9 mouse cellular contexts compared by ENCODE assay signal in the genomic region with DNA sequence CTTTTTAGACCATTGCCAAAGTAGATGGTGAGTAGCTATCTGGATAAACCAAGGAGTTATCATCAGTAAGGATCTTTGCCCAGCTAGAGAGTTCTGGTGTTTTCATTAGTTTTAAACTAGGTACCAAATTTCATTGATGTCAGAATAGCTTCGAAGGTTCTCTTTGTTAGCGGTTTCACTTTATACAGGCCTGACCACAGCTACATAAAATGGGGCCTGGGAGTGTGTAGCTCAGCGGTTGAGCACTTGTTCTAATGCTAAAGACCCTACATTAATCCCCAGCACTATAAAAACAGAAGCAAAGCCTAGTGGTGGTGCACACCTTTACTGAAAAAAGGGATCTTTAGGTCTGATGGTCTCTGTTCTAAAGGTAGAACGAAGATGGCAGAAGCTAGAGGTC. TPM values are rescaled to one million over a fixed set of nuclear protein-coding genes. Genes with fewer than 3 reads are reported as not detected.
DNase-seq lines count a peak whose midpoint lies in the region; ATAC-seq lines count a peak whose summit lies in the region.
"Had no signal": no experiment of that assay in that cellular context is flagged by ENCODE, and none has a peak within 500 bp of the region (broad histone marks: within the 10 kb centered on the region; RNA-seq: fewer than 3 reads in every experiment).

No protein-coding gene starts in this region.

- WGBS in heart, embryonic 15.5 days, result 73% methylated on average over 4 of the region's 4 CpGs
- 70% methylated on average over 4 of the region's 4 CpGs for WGBS in embryonic facial prominence, embryonic 15.5 days
- WGBS in intestine, embryonic 14.5 days, result 74% methylated on average over 4 of the region's 4 CpGs
- 65% methylated on average over 4 of the region's 4 CpGs for WGBS in midbrain, embryonic 14.5 days

- no peak overlapping the region for H3K9ac ChIP-seq in heart, embryonic 15.5 days
- H3K9ac ChIP-seq in embryonic facial prominence, embryonic 15.5 days, result no peak overlapping the region
- H3K9ac ChIP-seq in intestine, embryonic 14.5 days (ENCODE audit: low read length), result no peak overlapping the region
- H3K9ac ChIP-seq in midbrain, embryonic 14.5 days (replicated peaks; ENCODE audit: low read length), result 0 out of 2 replicates have a peak overlapping the region, but pooled peaks have one; percentile 91

- no peak for DNase-seq in heart, postnatal 36 days
- no peak for DNase-seq in intestine, embryonic 14.5 days (ENCODE audit: low spot score)
- no peak for DNase-seq in midbrain, embryonic 14.5 days
- DNase-seq in embryo, embryonic 11 days, result no peak
- no peak for DNase-seq in cerebellum, postnatal 25 days

- no peaks in the 10 kb centered on the region for H3K27me3 ChIP-seq in heart, embryonic 15.5 days
- H3K27me3 ChIP-seq in embryonic facial prominence, embryonic 15.5 days, result no peaks in the 10 kb centered on the region
- no peaks in the 10 kb centered on the region for H3K27me3 ChIP-seq in intestine, embryonic 14.5 days (replicated peaks; ENCODE audit: control insufficient read depth, insufficient read depth, low read length)
- H3K27me3 ChIP-seq in midbrain, embryonic 14.5 days (ENCODE audit: control insufficient read depth, insufficient read depth, low read length), result no peaks in the 10 kb centered on the region

- H3K4me3 ChIP-seq in heart, embryonic 15.5 days, result peak overlapping the region; percentile 99
- H3K4me3 ChIP-seq in embryonic facial prominence, embryonic 15.5 days (replicated peaks), result peak overlapping the region; percentile 96
- H3K4me3 ChIP-seq in intestine, embryonic 14.5 days (ENCODE audit: low read depth, low read length), result peak overlapping the region; percentile 97; the same call in 1 of the 2 replicates
- peak overlapping the region; percentile 93 for H3K4me3 ChIP-seq in midbrain, embryonic 14.5 days (replicated peaks; ENCODE audit: low read depth, low read length)

- no peak for ATAC-seq in heart, embryonic 15.5 days (replicated peaks; ENCODE audit: insufficient number of reproducible peaks, insufficient read depth, low FRiP score, low read depth)
- no peak for ATAC-seq in embryonic facial prominence, embryonic 15.5 days (ENCODE audit: insufficient number of reproducible peaks, low FRiP score, low TSS enrichment, low read depth)
- ATAC-seq in intestine, embryonic 14.5 days (replicated peaks; ENCODE audit: low FRiP score, low TSS enrichment, low read depth), result no peak
- ATAC-seq in midbrain, embryonic 14.5 days (ENCODE audit: low FRiP score, low TSS enrichment), result no peak
- ATAC-seq in frontal cortex, adult (ENCODE audit: low TSS enrichment), result no peak

- no peaks in the 10 kb centered on the region for H3K9me3 ChIP-seq in heart, embryonic 15.5 days (replicated peaks)
- no peaks in the 10 kb centered on the region for H3K9me3 ChIP-seq in embryonic facial prominence, embryonic 15.5 days (replicated peaks)
- no peaks in the 10 kb centered on the region for H3K9me3 ChIP-seq in intestine, embryonic 14.5 days (ENCODE audit: control insufficient read depth, low read length)
- no peaks in the 10 kb centered on the region for H3K9me3 ChIP-seq in midbrain, embryonic 14.5 days (ENCODE audit: control insufficient read depth, low read length)

- H3K4me1 ChIP-seq in heart, embryonic 15.5 days (replicated peaks), result peaks cover 11% of the 10 kb centered on the region
- peaks cover 9% of the 10 kb centered on the region for H3K4me1 ChIP-seq in embryonic facial prominence, embryonic 15.5 days
- H3K4me1 ChIP-seq in intestine, embryonic 14.5 days (replicated peaks; ENCODE audit: control insufficient read depth, insufficient read depth, low read length), result peaks cover 8% of the 10 kb centered on the region
- peaks cover 5% of the 10 kb centered on the region for H3K4me1 ChIP-seq in midbrain, embryonic 14.5 days (ENCODE audit: control insufficient read depth, insufficient read depth, low read length)

- peaks cover 7% of the 10 kb centered on the region for H3K36me3 ChIP-seq in heart, embryonic 15.5 days
- H3K36me3 ChIP-seq in embryonic facial prominence, embryonic 15.5 days, result peaks cover 13% of the 10 kb centered on the region
- H3K36me3 ChIP-seq in intestine, embryonic 14.5 days (ENCODE audit: control insufficient read depth, insufficient read depth, low read length), result peaks cover 15% of the 10 kb centered on the region
- peaks cover 14% of the 10 kb centered on the region for H3K36me3 ChIP-seq in midbrain, embryonic 14.5 days (ENCODE audit: control insufficient read depth, insufficient read depth, low read length)

- peak overlapping the region; percentile 78; the same call in 1 of the 2 replicates for H3K4me2 ChIP-seq in heart, embryonic 15.5 days
- H3K4me2 ChIP-seq in embryonic facial prominence, embryonic 15.5 days (replicated peaks), result peak overlapping the region; percentile 62; the same call in 1 of the 2 replicates
- peak overlapping the region; percentile 88 for H3K4me2 ChIP-seq in intestine, embryonic 14.5 days (ENCODE audit: low read length)
- peak overlapping the region; percentile 76 for H3K4me2 ChIP-seq in midbrain, embryonic 14.5 days (ENCODE audit: low read length)

- intact Hi-C loops in heart, postnatal 36 days (cut with DNase I), result no loop called here

- no peak overlapping the region for H3K27ac ChIP-seq in heart, embryonic 15.5 days
- H3K27ac ChIP-seq in embryonic facial prominence, embryonic 15.5 days (replicated peaks), result peak overlapping the region; percentile 92; the same call in 1 of the 2 replicates
- H3K27ac ChIP-seq in intestine, embryonic 14.5 days (ENCODE audit: low read depth), result no peak overlapping the region
- no peak overlapping the region; the same call in 1 of the 2 replicates for H3K27ac ChIP-seq in midbrain, embryonic 14.5 days (replicated peaks; ENCODE audit: low read depth, low read length)

RNA-seq across cellular contexts. Expression of a gene that starts 6.3 kb away (rescaled TPM):
- 143 and 156 TPM in 2 replicates for polyA plus RNA-seq in heart, embryonic 15.5 days (2015; fragmentation: Nextera tagmentation; extraction: Ambion mirVana)
- 100 to 1,000 TPM; 127 to 131 TPM for total RNA-seq in heart, postnatal 36 days (2021)
- polyA plus RNA-seq in embryonic facial prominence, embryonic 15.5 days (2015; fragmentation: Nextera tagmentation; extraction: Ambion mirVana), result 174 and 185 TPM in 2 replicates
- 206 and 207 TPM in 2 replicates for polyA plus RNA-seq in intestine, embryonic 14.5 days (2014; fragmentation: Nextera tagmentation; extraction: Ambion mirVana)
- polyA plus RNA-seq in midbrain, embryonic 14.5 days (2014; fragmentation: Nextera tagmentation; extraction: Ambion mirVana), result 142 and 173 TPM in 2 replicates

RNA-seq across cellular contexts. Expression of a gene that starts 59.2 kb away (rescaled TPM):
- polyA plus RNA-seq in heart, embryonic 15.5 days (2015; fragmentation: Nextera tagmentation; extraction: Ambion mirVana), result 0.08 and 0.44 TPM in 2 replicates
- not detected for total RNA-seq in heart, postnatal 36 days (2021)
- polyA plus RNA-seq in embryonic facial prominence, embryonic 15.5 days (2015; fragmentation: Nextera tagmentation; extraction: Ambion mirVana), result 1.3 TPM in 2 replicates
- 0.38 and 0.86 TPM in 2 replicates for polyA plus RNA-seq in intestine, embryonic 14.5 days (2014; fragmentation: Nextera tagmentation; extraction: Ambion mirVana)
- 0.26 and 0.84 TPM in 2 replicates for polyA plus RNA-seq in midbrain, embryonic 14.5 days (2014; fragmentation: Nextera tagmentation; extraction: Ambion mirVana)
- total RNA-seq: left cerebral cortex, postnatal 10 days had no signal
